Mouse (Mus musculus) layer of hippocampus, postnatal 25 days (tissue): ENCODE measurements around the gene Nr1h3. TPM values are rescaled to one million over a fixed set of nuclear protein-coding genes. Genes with fewer than 3 reads are reported as not detected.

ENCODE experiments used
- DNase-seq, 2 experiments: peaks; one replicate each; pipeline ENCODE4 v3.0.0; 2022; ENCODE audit warnings: mixed read lengths in 2 of 2, low spot score in 1 of 2; ENCODE audit errors: extremely low spot score in 1 of 2
- total RNA-seq, 2 experiments: library from RNA; stranded (reverse); gene quantifications; 2 replicates each; pipeline ENCODE4 v1.2.3; 2021

Nr1h3 gene
- total RNA-seq, 2 experiments from 2014 or later = 3.9 to 5.4 TPM

- no peak for DNase-seq
These were observed 54.5 kb downstream of the Nr1h3 start for GRCm38 (mm10) chr2:91148101-91148500.

DNA sequence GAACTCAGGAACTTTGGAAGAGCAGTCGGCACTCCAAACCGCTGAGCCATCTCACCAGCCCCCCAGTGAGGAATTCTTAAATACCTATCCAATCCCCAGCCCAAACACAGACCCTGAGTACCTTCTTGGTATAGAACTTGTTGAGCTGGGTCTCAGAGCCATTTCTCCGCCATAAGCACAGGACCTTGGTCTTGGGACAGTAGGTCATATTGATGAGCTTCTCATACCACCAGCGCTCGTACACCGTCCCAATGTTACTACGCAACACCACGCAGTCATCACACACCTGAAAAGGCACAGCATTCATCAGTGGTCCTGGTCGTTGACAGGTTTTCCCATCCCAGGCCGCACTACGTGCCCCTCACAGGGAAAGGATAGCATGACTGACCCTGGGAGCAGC is 59.2 kb downstream of the Nr1h3 start:
- no peak for DNase-seq

DNA sequence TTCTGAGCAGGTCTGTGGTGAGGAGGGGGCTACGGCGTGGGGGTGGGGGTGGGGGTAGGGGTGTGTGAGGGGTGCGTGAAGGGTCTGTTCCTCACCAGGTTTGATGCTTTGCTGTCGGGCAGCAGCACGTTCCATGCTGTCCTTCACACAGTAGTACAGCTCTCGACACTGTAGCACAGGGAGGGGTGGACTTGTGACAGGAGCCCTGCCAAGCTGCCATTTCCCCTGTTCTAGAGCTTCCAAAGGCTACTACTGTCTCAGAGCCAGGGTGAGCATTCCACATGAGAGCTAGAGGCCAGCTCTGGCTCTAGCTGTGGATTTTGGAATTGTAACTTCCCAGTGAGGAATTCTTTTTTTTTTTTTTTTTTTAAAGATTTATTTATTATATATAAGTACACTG is 59.7 kb downstream of the Nr1h3 start:
- no peak for DNase-seq

GRCm38 (mm10) chr2:91139764-91140163 is 62.9 kb downstream of the Nr1h3 start:
- DNase-seq = no peak

DNA sequence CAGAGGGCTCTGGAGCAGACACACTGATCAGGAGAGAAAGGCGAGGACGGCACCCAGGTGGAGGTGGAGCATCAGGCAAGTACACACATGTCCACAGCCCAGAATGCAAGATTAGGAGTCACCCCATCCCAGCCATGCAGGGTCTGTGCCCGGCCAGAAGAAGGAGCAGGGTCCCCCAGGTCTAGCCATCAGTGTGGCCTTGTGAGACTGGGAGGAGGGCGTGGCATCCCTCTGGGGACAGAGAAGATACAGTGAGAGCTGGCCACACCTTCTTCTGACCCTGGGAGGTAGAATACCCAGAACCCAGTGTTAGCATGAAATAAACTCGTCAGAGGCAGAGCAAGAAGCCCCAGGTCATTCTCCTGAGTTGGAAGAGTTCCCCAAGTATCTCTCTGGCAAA is 63.3 kb downstream of the Nr1h3 start:
- DNase-seq = no peak

DNA sequence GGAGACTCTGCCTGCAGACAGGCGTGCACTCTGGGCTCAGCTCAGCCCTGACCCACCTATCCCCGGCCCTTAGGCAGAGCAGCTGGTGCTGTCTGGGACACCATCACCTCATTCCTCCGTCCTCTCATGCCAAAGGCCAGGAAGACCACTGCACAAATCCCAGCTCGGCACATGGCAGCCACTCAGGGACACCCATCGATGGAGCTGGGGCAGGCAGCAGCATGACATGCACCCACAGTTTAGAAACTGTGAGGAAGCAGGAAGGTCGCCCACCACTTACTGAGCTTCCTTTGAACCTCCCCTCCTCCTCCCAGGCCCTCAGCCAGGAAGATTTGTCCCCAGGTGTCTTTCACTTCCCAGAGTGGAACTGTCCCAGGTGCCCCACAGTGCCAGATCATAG is 65.2 kb downstream of the Nr1h3 start:
- DNase-seq = no peak

- DNase-seq = no peak
These were observed 65.9 kb downstream of the Nr1h3 start for GRCm38 (mm10) chr2:91136513-91137412.

Other genes with a start within 250 kb of the Nr1h3 start
- gene Rapsn, start 167.2 kb downstream of the Nr1h3 start, total RNA-seq = under 1 TPM in 1 of 2 experiments, not detected in 1; 0.59 TPM
- 100 to 1,000 TPM; 232 to 234 TPM for gene Psmc3, start 148.8 kb downstream of the Nr1h3 start, total RNA-seq
- 10 to 100 TPM; 23.3 to 31.2 TPM for gene Slc39a13, start 132.4 kb downstream of the Nr1h3 start, total RNA-seq
- gene Spi1, start 120.4 kb downstream of the Nr1h3 start, total RNA-seq = 1 to 10 TPM; 3.6 to 3.8 TPM
- gene Mybpc3, start 84.7 kb downstream of the Nr1h3 start, total RNA-seq = under 1 TPM; 0.20 to 0.23 TPM
- 100 to 1,000 TPM; 203 to 235 TPM for gene Madd, start 19.0 kb downstream of the Nr1h3 start, total RNA-seq
- gene Acp2, start 51 bp upstream of the Nr1h3 start, total RNA-seq = 10 to 100 TPM; 52.1 to 55.9 TPM
- gene Ddb2, start 34.1 kb upstream of the Nr1h3 start, total RNA-seq = 10 to 100 TPM in 1 of 2 experiments, 1 to 10 TPM in 1; 8.0 to 10.4 TPM
- gene Pacsin3, start 53.1 kb upstream of the Nr1h3 start, total RNA-seq = 10 to 100 TPM; 25.9 to 30.6 TPM
- gene Arfgap2, start 62.1 kb upstream of the Nr1h3 start, total RNA-seq = 10 to 100 TPM; 68.4 to 77.3 TPM
- gene 1110051M20Rik, start 241.9 kb upstream of the Nr1h3 start, total RNA-seq = 100 to 1,000 TPM; 101 to 108 TPM